Mouse (Mus musculus) R1 (cell line): ENCODE data around the gene Oosp1.

Experiments used
- DNase-seq: peaks from one replicate; pipeline ENCODE4 v3.0.0-alpha.2; 2018; ENCODE audit warnings: low read depth, low spot score

The Oosp1 gene

GRCm38 (mm10) chr19:11623551-11623950 lies 67.4 kb downstream of the Oosp1 start, which contains the start of gene Ms4a2:
TSS of gene Ms4a2 (minus strand) at chr19:11623719.
- DNase-seq = no peak

DNA sequence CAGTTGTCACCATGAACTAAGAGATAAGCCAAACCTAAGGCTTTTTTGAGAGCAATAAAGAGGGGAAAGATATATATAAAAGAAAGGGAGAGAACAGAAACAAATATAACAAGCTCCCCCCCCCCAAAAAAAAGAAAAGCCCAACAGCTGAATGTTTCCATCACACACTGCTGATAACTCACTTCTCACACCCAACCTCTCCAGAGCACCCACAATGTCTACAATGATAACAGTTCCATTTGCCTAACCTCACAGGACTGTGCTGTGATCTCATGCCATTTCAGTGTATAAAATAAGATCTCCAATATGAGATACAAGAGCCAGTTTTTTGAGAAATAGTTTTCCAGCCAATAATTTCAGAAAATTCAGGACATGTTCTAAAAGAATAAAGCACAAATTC lies 73.0 kb downstream of the Oosp1 start:
- DNase-seq = no peak
